Mouse (Mus musculus) cerebellum, adult 8-10 months (tissue): Measurements from ENCODE around the gene 1700023F06Rik.
"Not testable (repeated sequence)": the region's sequence is repeated elsewhere in the genome, so short reads cannot be mapped to it uniquely, and the experiment has no call there.

ENCODE experiments used
- DNase-seq: peaks from one replicate; pipeline ENCODE4 v3.0.0; 2022

Gene 1700023F06Rik

GRCm38 (mm10) chr11:103208458-103208857, at the start of gene 1700023F06Rik:
Gene 1700023F06Rik (minus strand): TSS chr11:103208558.
- DNase-seq: no peak

GRCm38 (mm10) chr11:103257938-103258481, 49.7 kb upstream of the 1700023F06Rik start:
- no peak for DNase-seq

- DNase-seq: no peak
Observed at GRCm38 (mm10) chr11:103253605-103254004, 45.2 kb upstream of the 1700023F06Rik start.

- no peak for DNase-seq
Observed at GRCm38 (mm10) chr11:103252380-103252779, 44.0 kb upstream of the 1700023F06Rik start.

GRCm38 (mm10) chr11:103250324-103250723, 42.0 kb upstream of the 1700023F06Rik start:
- no peak for DNase-seq

GRCm38 (mm10) chr11:103249509-103249908, 41.2 kb upstream of the 1700023F06Rik start:
- no peak for DNase-seq

- no peak for DNase-seq
Observed at GRCm38 (mm10) chr11:103248837-103249236, 40.5 kb upstream of the 1700023F06Rik start.

GRCm38 (mm10) chr11:103247504-103248177, 39.3 kb upstream of the 1700023F06Rik start:
- no peak for DNase-seq

- DNase-seq: no peak
Observed at GRCm38 (mm10) chr11:103246731-103247290, 38.5 kb upstream of the 1700023F06Rik start.

GRCm38 (mm10) chr11:103246081-103246730, 37.8 kb upstream of the 1700023F06Rik start:
- DNase-seq: no peak

GRCm38 (mm10) chr11:103244856-103245255, 36.5 kb upstream of the 1700023F06Rik start:
- peak; percentile 52 for DNase-seq

GRCm38 (mm10) chr11:103240740-103241139, 32.4 kb upstream of the 1700023F06Rik start:
- no peak for DNase-seq

GRCm38 (mm10) chr11:103237757-103238156, 29.4 kb upstream of the 1700023F06Rik start:
- DNase-seq: no peak

- DNase-seq: no peak
Observed at GRCm38 (mm10) chr11:103236903-103237302, 28.5 kb upstream of the 1700023F06Rik start.

- DNase-seq: no peak
Observed at GRCm38 (mm10) chr11:103236431-103236830, 28.1 kb upstream of the 1700023F06Rik start.

GRCm38 (mm10) chr11:103235702-103236101, 27.3 kb upstream of the 1700023F06Rik start:
- no peak for DNase-seq

GRCm38 (mm10) chr11:103234447-103234846, 26.1 kb upstream of the 1700023F06Rik start:
- no peak for DNase-seq

- peak; percentile 81 for DNase-seq
Observed at GRCm38 (mm10) chr11:103232966-103233365, 24.6 kb upstream of the 1700023F06Rik start.

GRCm38 (mm10) chr11:103231367-103231766, 23.0 kb upstream of the 1700023F06Rik start:
- no peak for DNase-seq

GRCm38 (mm10) chr11:103230626-103231025, 22.3 kb upstream of the 1700023F06Rik start:
- no peak for DNase-seq

GRCm38 (mm10) chr11:103229608-103230007, 21.2 kb upstream of the 1700023F06Rik start:
- DNase-seq: no peak

- DNase-seq: no peak
Observed at GRCm38 (mm10) chr11:103223951-103224456, 15.6 kb upstream of the 1700023F06Rik start.

GRCm38 (mm10) chr11:103223444-103223843, 15.1 kb upstream of the 1700023F06Rik start:
- no peak for DNase-seq

- DNase-seq: not testable (repeated sequence)
Observed at GRCm38 (mm10) chr11:103222718-103223117, 14.4 kb upstream of the 1700023F06Rik start.
